Mouse (Mus musculus) lung, embryonic 15.5 days (tissue): ENCODE results near the gene 2410004B18Rik. TPM values are rescaled to one million over a fixed set of nuclear protein-coding genes. Genes with fewer than 3 reads are reported as not detected.

Experiments used
- ATAC-seq: fragments of 200-750 bp; cut with Nextera tagmentation; 2 replicates; pipeline ENCODE4 v1.8.0; 2017; ENCODE audit warnings: moderate number of reproducible peaks, borderline replicate concordance; ENCODE audit not compliant: low FRiP score, low TSS enrichment; ENCODE audit errors: extremely low read depth
- H3K27ac ChIP-seq: fragments of 300-500 bp; sonication (generic); 2 replicates; pipeline ENCODE4 v1.5.1; 2015; ENCODE audit warnings: moderate library complexity, mild to moderate bottlenecking, inconsistent platforms
- H3K27me3 ChIP-seq: fragments of 300-500 bp; sonication (generic); 2 replicates; pipeline ENCODE4 v1.6.1; 2015; ENCODE audit warnings: inconsistent platforms
- H3K36me3 ChIP-seq: fragments of 300-500 bp; sonication (generic); 2 replicates; pipeline ENCODE4 v1.6.1; 2015; ENCODE audit warnings: inconsistent platforms
- H3K4me1 ChIP-seq: fragments of 300-500 bp; sonication (generic); 2 replicates; pipeline ENCODE4 v1.6.1; 2015; ENCODE audit warnings: inconsistent platforms
- H3K4me2 ChIP-seq: fragments of 300-500 bp; sonication (generic); 2 replicates; pipeline ENCODE4 v1.6.1; 2015; ENCODE audit warnings: inconsistent platforms, mild to moderate bottlenecking, moderate library complexity
- H3K4me3 ChIP-seq: fragments of 300-500 bp; sonication (generic); 2 replicates; pipeline ENCODE4 v1.5.1; 2015; ENCODE audit warnings: mild to moderate bottlenecking, inconsistent platforms
- H3K9ac ChIP-seq: fragments of 300-500 bp; sonication (generic); 2 replicates; pipeline ENCODE4 v1.6.1; 2015; ENCODE audit warnings: inconsistent platforms
- H3K9me3 ChIP-seq: fragments of 300-500 bp; sonication (generic); 2 replicates; pipeline ENCODE4 v1.6.1; 2016; ENCODE audit warnings: inconsistent platforms
- WGBS: fragments of 180-500 bp; shearing (Covaris S2); methylation state at CpG from one replicate; pipeline ENCODE4 v1.1.7; 2015; 5-methylcytosine and 5-hydroxymethylcytosine counted together
- polyA plus RNA-seq: library from polyadenylated mRNA; unstranded; fragments of >200 nt; fragmentation: Nextera tagmentation; extraction: Ambion mirVana; gene quantifications from 2 replicates; pipeline ENCODE4 v1.2.1, GENCODE M21; 2015

Gene 2410004B18Rik
- polyA plus RNA-seq, 1 experiment from 2014 or later = 50.4 TPM

DNA sequence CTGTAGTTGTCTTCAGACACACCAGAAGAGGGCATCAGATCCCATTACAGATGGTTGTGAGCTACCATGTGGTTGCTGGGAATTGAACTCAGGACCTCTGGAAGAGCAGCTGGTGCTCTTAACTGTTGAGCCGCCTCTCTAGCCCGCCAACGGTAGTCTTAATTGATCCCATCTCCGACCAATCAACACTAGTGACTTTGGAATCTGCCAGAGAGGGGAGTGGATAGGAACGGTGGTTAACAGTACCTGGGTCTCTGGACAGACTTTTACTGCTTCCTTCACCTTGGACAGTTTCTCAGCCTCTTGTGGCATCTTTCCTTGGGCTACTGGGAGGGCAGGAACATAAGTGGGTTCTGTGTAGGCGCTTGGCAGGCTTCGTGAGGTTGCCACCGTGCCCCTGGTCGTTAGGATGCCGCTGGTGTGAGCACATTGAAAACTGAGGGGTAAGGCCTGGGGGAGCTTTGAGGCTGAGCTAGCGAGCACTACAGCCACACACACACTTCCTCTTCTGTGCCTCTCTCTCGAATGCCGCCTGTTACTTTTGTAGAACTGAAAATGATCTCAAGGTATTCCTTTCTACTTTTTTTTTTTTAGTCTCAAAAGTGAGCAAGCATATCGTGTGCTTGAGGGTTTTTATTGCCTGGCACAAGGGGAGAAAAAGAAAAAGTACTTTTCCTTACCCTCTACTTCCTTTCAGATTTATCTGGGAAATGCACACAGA lies 55.8 kb downstream of the 2410004B18Rik start:
- ATAC-seq = no peak
- no peak overlapping the region for H3K4me2 ChIP-seq
- 69% methylated on average over 14 of the region's 14 CpGs for WGBS
- H3K4me1 ChIP-seq = peaks cover 28% of the 10 kb centered on the region
- no peaks in the 10 kb centered on the region for H3K9me3 ChIP-seq
- H3K36me3 ChIP-seq = peaks cover 4% of the 10 kb centered on the region
- H3K4me3 ChIP-seq = no peak overlapping the region
- no peak overlapping the region for H3K9ac ChIP-seq
- H3K27me3 ChIP-seq = no peaks in the 10 kb centered on the region
- H3K27ac ChIP-seq = no peak overlapping the region

Other genes starting within 250 kb of the 2410004B18Rik start
- 27.7 and 30.8 TPM in 2 replicates for gene Ddah1, start 179.3 kb upstream of the 2410004B18Rik start, polyA plus RNA-seq
- 52.8 and 53.0 TPM in 2 replicates for gene Bcl10, start 15.2 kb upstream of the 2410004B18Rik start, polyA plus RNA-seq
- gene Syde2, start 49.9 kb downstream of the 2410004B18Rik start, polyA plus RNA-seq = 1.8 and 2.3 TPM in 2 replicates
- 1.8 and 2.2 TPM in 2 replicates for gene Wdr63, start 170.1 kb downstream of the 2410004B18Rik start, polyA plus RNA-seq
- 0.70 and 1.1 TPM in 2 replicates for gene Mcoln3, start 179.4 kb downstream of the 2410004B18Rik start, polyA plus RNA-seq
- gene Mcoln2, start 211.8 kb downstream of the 2410004B18Rik start, polyA plus RNA-seq = 0.91 and 2.3 TPM in 2 replicates